ENCODE assay signal across 27 mouse cellular contexts in the genomic region with DNA sequence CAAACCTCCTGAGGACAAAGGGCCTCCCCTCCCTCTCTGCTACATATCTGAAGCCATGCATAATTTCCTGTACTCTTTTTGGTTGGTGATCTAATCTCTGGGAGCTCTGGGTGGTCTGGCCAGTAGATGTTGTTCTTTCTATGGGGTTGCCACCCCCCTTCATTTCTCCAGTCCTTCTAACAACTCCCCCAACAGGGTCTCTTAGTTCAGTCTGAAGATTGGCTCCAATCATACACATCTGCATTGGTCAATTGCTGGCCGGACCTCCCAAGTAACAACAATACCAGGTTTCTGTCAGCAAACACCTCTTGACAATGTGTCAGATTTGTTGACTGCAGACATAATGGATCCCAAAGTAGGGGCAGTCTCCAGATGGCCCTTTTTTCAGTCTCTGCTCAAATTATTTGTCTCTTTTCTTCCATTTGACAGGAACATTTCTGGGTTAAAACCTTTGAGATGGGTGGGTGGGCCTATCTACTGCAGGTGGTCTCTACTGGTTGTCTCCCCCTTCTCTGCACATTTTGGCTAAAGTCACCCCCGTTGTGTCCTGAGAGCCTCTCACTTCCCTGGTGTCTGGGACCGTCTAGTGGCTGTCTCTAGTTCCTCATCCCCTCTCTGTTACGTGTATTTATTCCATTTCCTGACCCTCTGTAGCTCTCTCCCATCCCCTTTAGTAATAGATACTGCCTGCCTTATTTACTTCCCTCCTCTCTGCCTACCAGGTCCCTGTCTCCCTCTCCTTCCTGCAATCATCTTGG. TPM values are rescaled to one million over a fixed set of nuclear protein-coding genes. Genes with fewer than 3 reads are reported as not detected.
DNase-seq lines count a peak whose midpoint lies in the region; ATAC-seq and TF ChIP-seq lines count a peak whose summit lies in the region.
"Had no signal": no experiment of that assay in that cellular context is flagged by ENCODE, and none has a peak within 500 bp of the region (broad histone marks: within the 10 kb centered on the region; RNA-seq: fewer than 3 reads in every experiment).

No protein-coding gene starts in this region.

- H3K4me1 ChIP-seq in lung, embryonic 15.5 days: peaks cover 4% of the 10 kb centered on the region; the same call in 1 of the 2 replicates
- H3K4me1 ChIP-seq in lung, postnatal 0 days (ENCODE audit: insufficient read depth, low read depth, low read length): no peaks in the 10 kb centered on the region
- no peaks in the 10 kb centered on the region for H3K4me1 ChIP-seq in lung, adult 2 months (ENCODE audit: control insufficient read depth, insufficient read depth, low read length)
- H3K4me1 ChIP-seq: embryonic facial prominence, embryonic 13.5 days; embryonic facial prominence, embryonic 15.5 days; forebrain, embryonic 10.5 days; forebrain, embryonic 12.5 days had no signal

- WGBS in lung, embryonic 15.5 days: 26% methylated on average over 4 of the region's 4 CpGs
- 38% methylated on average over 4 of the region's 4 CpGs for WGBS in lung, postnatal 0 days
- WGBS in lung, adult 2 months: 55% methylated on average over 4 of the region's 4 CpGs

- no peak overlapping the region for H3K9ac ChIP-seq in lung, embryonic 15.5 days
- H3K9ac ChIP-seq in lung, postnatal 0 days (replicated peaks; ENCODE audit: low read depth): no peak overlapping the region
- H3K9ac ChIP-seq: embryonic facial prominence, embryonic 13.5 days; embryonic facial prominence, embryonic 15.5 days; forebrain, embryonic 12.5 days had no signal

- DNase-seq in heart, adult 11 months: peak; percentile 30
- DNase-seq in heart, postnatal 14 days: no peak
- DNase-seq in lung, postnatal 36 days: no peak
- DNase-seq in lung, postnatal 0 days (ENCODE audit: low spot score): peak; percentile 79
- DNase-seq in lung, adult 2 months: no peak
- DNase-seq in forelimb bud, embryonic 11.5 days (ENCODE audit: low read depth, low spot score): peak; percentile 31
- DNase-seq in urinary bladder, postnatal 25 days (ENCODE audit: low spot score): no peak
- DNase-seq: adrenal gland, adult 2 months; adrenal gland, postnatal 10 days; adrenal gland, postnatal 25 days; B cell, adult 2 months; cerebellum, adult 11 months; cerebellum, adult 18-20 months; cerebellum, adult 8-10 months; cerebellum, adult 9-11 months; cerebellum, postnatal 14 days; cerebellum, postnatal 36 days; embryo, embryonic 11 days had no signal

- H3K27ac ChIP-seq in lung, embryonic 15.5 days: peak overlapping the region; percentile 63
- H3K27ac ChIP-seq in lung, postnatal 0 days (ENCODE audit: low read length): no peak overlapping the region
- H3K27ac ChIP-seq: embryonic facial prominence, embryonic 13.5 days; embryonic facial prominence, embryonic 15.5 days; forebrain, embryonic 10.5 days; forebrain, embryonic 12.5 days had no signal

- no peak for TF ChIP-seq POLR2A in lung, adult 2 months (IDR thresholded peaks at IDR 0.05; ENCODE audit: borderline replicate concordance, extremely low read depth, low read depth, low read length)

- H3K9me3 ChIP-seq in lung, embryonic 15.5 days: no peaks in the 10 kb centered on the region
- no peaks in the 10 kb centered on the region for H3K9me3 ChIP-seq in lung, postnatal 0 days (ENCODE audit: low read length)
- H3K9me3 ChIP-seq: embryonic facial prominence, embryonic 13.5 days; embryonic facial prominence, embryonic 15.5 days; forebrain, embryonic 10.5 days; forebrain, embryonic 12.5 days; G1E had no signal

- intact Hi-C loops in heart, postnatal 14 days (cut with DNase I): no loop called here

- no peak for TF ChIP-seq CTCF in lung, postnatal 0 days (IDR thresholded peaks at IDR 0.05)
- no peak for TF ChIP-seq CTCF in lung, adult 2 months (IDR thresholded peaks at IDR 0.05; ENCODE audit: insufficient read depth, low read length)

- H3K4me3 ChIP-seq in lung, embryonic 15.5 days: no peak overlapping the region
- no peak overlapping the region for H3K4me3 ChIP-seq in lung, postnatal 0 days (ENCODE audit: low read depth, low read length)
- H3K4me3 ChIP-seq in lung, adult 2 months (replicated peaks; ENCODE audit: extremely low read depth, low read depth, low read length): no peak overlapping the region
- H3K4me3 ChIP-seq: embryonic facial prominence, embryonic 13.5 days; embryonic facial prominence, embryonic 15.5 days; erythroblast, embryonic 14.5 days; forebrain, embryonic 10.5 days; forebrain, embryonic 12.5 days had no signal

- H3K27me3 ChIP-seq in lung, embryonic 15.5 days: no peaks in the 10 kb centered on the region
- no peaks in the 10 kb centered on the region for H3K27me3 ChIP-seq in lung, postnatal 0 days (replicated peaks; ENCODE audit: insufficient read depth, low read length)
- H3K27me3 ChIP-seq: embryonic facial prominence, embryonic 13.5 days; embryonic facial prominence, embryonic 15.5 days; forebrain, embryonic 12.5 days had no signal

- peak; percentile 49; the same call in 1 of the 2 replicates for TF ChIP-seq EP300 in lung, postnatal 0 days (IDR thresholded peaks at IDR 0.05)

- ATAC-seq in lung, embryonic 15.5 days (ENCODE audit: borderline replicate concordance, extremely low read depth, low FRiP score, low TSS enrichment): peak; percentile 93
- ATAC-seq in lung, postnatal 0 days: peak; percentile 93
- ATAC-seq: CD4-positive, CD25-positive, alpha-beta regulatory T cell, adult 4 months; forebrain, embryonic 14.5 days had no signal

- no peaks in the 10 kb centered on the region for H3K36me3 ChIP-seq in lung, embryonic 15.5 days
- H3K36me3 ChIP-seq in lung, postnatal 0 days (ENCODE audit: insufficient read depth, low read length): no peaks in the 10 kb centered on the region
- H3K36me3 ChIP-seq: embryonic facial prominence, embryonic 13.5 days; embryonic facial prominence, embryonic 15.5 days; forebrain, embryonic 10.5 days; forebrain, embryonic 12.5 days; G1E had no signal

- H3K4me2 ChIP-seq in lung, embryonic 15.5 days: no peak overlapping the region
- no peak overlapping the region for H3K4me2 ChIP-seq in lung, postnatal 0 days (replicated peaks; ENCODE audit: low read depth, low read length)
- H3K4me2 ChIP-seq: embryonic facial prominence, embryonic 13.5 days; embryonic facial prominence, embryonic 15.5 days; forebrain, embryonic 12.5 days had no signal

RNA-seq across cellular contexts. Expression of a gene that starts 17.0 kb away (rescaled TPM):
- 10 to 100 TPM; 13.3 to 13.7 TPM for total RNA-seq in heart, postnatal 14 days (2021)
- 87.2 and 87.3 TPM in 2 replicates for polyA plus RNA-seq in lung, embryonic 15.5 days (2015; fragmentation: Nextera tagmentation; extraction: Ambion mirVana)
- 34.0 and 37.0 TPM in 2 replicates for polyA plus RNA-seq in lung, postnatal 0 days (2015; fragmentation: Nextera tagmentation; extraction: Ambion mirVana)
- 5.4 and 9.5 TPM in 2 replicates for polyA plus RNA-seq in lung, adult 2 months (2012; rRNA removed)

Comparison
In these comparisons a context has a peak if more than half of its experiments do, and no peak if none do; other contexts are left out.
1. DNase-seq: peak in heart, adult 11 months (single experiment), lung, postnatal 0 days (single experiment) and forelimb bud, embryonic 11.5 days (single experiment); none in heart, postnatal 14 days (0 of 2), lung, postnatal 36 days (single experiment), lung, adult 2 months (single experiment) and urinary bladder, postnatal 25 days (single experiment).